Mouse (Mus musculus) adrenal gland, adult 2 months (tissue): ENCODE data around the gene Mettl26. TPM values are rescaled to one million over a fixed set of nuclear protein-coding genes. Genes with fewer than 3 reads are reported as not detected.

Experiments
- DNase-seq: peaks from one replicate; pipeline ENCODE4 v3.0.0; 2021
- polyA plus RNA-seq: library from polyadenylated mRNA; depleted of rRNA; stranded (reverse); fragments of >200 nt; gene quantifications from 2 replicates; pipeline ENCODE4 v1.2.3, GENCODE M21; 2012
- total RNA-seq, 2 experiments: library from RNA; stranded (reverse); gene quantifications; 2 replicates each; pipeline ENCODE4 v1.2.3; 2021

Mettl26 gene
- total and polyA plus RNA-seq, 3 experiments: 90.9 to 350 (median 141) TPM

DNA sequence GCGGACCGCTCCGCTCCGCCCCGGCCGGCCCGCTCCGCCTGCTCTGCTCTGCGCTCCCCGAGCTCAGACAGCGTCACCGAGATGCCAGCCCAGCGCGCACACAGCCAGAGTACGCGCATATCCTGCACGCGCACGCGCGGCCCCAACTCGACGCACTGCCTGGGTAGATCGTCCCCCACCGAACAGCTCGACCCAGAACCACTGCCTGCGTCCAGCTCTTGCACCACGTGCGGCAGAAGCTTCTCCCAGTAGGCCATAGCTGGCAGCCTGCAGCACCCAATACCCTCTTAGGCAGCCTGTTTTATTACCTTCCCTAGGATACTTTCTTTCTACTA, 37.8 kb upstream of the Mettl26 start, which contains the start of gene Rhbdl1:
TSS of gene Rhbdl1 (minus strand) at position 220 of the 335 bp plus-strand sequence.
- DNase-seq: peak; percentile 93

DNA sequence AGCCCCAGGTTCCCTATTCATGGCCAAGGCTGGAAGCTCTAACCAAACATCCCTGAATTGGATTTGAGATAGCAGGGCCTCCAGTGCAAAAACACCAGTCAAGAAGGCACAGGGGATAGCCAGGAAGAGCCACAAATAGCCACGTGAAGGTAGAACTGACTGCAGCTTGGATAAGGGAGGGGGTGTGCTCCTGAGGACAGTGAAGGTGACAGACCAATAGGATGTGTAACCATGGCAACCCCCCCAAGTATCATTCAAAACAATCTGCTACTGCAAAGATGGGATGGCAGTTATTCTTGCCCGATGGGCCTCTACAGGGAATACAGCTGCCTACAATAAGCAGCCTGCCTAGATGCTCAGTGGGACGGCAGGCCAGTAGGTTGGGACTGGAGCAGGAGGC, 37.3 kb upstream of the Mettl26 start:
- no peak for DNase-seq

DNA sequence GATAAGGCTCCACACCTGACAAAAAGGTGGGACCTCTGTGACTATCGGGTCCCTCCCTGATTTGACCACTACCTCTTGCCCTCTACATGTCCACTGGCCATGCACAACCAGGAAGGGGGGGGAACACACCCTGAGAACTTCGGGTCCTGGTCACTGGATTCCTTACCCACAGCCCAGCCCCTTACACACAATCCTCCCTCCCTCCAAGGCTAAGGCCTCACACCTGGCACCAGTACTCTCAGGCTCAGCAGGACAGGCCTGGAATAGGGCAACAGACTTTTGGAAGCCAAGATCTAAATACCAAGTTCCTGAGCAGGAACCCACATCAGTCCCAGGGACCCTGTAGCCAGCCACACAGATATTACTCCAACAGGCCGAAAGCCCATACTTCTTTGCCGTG, 36.0 kb upstream of the Mettl26 start:
- DNase-seq: no peak

DNA sequence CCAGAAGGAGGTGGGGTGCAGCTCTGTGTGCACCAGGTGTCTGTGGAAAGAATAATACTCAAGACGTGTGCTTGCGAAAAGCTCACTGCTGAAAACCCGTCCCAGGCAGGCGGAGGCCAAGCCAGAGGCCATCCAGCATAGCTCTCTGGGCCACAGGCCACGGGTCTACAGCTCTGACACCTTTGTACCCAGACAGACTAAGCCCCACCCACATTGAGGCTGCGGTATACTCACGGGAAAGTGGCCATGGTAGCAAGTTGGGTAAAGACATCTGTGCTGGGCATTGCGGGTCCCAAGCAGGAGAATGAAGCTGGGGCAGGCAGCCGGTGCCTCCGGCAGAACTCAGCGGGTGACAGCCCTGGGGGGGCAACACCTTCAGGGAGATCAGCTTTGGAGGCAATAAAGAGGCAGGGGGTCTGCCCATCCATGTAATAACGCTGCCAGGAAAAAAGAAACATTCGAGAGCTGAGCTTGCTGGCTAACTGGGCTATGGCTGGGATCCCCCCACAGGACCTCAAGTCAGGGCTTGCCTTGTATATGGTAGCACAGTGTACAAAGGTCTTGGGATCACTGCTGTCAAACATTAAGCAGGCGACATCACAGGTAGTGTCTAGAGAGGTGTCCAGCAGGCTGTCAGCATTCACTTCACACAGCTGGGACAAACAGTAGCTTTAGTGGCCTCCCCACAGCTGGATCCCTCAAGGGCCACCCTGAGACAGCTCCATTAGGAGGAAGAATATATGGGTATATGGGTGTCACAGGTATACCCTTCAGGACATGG, 35.2 kb upstream of the Mettl26 start:
- DNase-seq: no peak

DNA sequence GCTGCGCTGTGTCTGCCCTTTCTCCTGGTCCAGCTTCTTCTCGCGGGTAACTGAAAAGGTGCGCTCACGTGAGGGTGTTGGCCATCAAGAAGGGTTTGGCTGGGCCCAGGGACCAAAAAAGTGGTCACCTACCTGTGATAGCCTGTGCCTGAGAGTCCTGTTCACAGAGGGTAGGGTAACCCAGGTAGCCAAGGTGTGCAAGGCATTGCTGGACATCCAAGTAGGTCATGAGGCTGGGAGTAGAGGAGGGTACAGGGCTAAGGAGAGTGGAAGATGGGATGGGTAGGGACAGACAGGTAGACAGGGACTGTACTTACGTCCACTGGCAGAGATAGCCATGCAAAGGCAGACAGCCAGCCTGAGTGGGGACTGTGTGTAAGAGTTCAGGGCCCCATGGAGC, 34.4 kb upstream of the Mettl26 start:
- no peak for DNase-seq

DNA sequence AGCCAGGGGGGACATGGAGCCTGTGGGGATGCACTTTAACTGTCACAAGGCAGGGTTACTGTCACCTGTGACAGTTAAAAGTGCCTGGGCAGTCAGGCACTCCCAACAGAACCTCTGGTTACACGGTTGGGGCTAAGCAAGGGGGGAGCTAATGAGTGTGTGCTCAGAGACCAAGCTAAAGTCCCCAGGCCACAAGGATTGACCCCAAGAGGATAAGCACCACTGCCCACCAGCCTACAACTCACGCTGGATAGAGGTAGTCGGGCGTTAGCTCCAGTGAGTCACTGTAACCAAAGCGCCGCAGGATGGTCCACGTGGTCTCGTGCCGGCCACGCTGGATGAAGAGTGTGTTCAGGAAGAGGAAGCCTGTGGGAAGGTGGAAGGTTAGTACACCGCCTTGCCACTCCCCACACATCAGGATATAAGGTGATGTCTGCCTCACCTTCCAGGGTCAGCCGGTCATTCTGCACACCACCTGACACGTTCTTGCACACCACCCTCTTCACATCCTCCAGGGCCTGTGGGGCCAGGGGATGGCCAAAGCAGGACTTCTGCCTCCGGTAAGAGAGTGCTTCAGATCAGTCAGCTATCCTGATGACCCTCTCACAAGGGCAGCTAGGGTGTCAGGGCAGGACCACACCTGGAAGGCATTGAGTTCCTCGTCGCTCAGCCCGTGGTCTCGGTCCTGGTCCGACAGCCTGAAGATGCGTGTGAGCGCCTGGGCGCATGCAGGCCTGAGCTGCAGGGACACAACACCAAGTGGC, 33.6 kb upstream of the Mettl26 start, which contains the start of gene Gm20683:
TSS of gene Gm20683 (minus strand) at position 647 of the 764 bp plus-strand sequence.
- no peak for DNase-seq

DNA sequence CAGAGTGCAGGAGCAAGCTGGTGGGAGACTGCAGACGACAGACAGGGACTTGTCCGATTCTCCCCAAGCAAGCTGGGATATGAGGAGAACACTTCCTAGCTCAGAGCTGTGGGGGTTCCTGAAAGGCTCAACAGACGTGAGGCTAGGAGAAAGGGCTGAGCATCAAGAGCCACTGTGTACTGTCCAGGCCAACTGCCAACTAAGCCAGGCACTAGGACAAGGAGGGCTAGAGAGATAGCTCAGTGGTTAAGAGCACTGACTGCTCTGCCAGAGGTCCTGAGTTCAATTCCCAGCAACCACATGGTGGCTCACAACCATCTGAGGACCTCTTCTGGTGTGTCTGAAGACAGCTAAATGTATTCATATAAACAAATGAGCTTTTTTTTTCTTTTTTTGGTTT, 32.4 kb upstream of the Mettl26 start:
- no peak for DNase-seq

DNA sequence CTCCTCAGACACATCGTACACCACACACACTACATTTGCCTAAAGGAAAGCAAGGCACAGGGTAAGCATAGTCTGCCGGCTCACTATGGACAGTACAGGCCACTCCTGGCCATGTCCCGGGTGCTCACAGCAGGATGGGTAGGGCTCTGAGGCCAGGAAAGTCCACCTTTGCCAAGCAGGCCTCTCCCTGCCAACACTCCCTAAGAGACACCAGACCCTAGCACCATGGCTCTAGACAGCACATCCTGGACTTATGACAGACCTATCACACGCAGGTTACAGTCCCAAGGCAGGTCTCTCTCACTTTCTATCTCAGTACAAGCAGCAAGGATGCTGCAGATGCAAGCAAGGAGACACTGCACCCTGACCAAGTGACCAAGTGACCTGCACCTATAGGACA, 31.8 kb upstream of the Mettl26 start:
- no peak for DNase-seq

DNA sequence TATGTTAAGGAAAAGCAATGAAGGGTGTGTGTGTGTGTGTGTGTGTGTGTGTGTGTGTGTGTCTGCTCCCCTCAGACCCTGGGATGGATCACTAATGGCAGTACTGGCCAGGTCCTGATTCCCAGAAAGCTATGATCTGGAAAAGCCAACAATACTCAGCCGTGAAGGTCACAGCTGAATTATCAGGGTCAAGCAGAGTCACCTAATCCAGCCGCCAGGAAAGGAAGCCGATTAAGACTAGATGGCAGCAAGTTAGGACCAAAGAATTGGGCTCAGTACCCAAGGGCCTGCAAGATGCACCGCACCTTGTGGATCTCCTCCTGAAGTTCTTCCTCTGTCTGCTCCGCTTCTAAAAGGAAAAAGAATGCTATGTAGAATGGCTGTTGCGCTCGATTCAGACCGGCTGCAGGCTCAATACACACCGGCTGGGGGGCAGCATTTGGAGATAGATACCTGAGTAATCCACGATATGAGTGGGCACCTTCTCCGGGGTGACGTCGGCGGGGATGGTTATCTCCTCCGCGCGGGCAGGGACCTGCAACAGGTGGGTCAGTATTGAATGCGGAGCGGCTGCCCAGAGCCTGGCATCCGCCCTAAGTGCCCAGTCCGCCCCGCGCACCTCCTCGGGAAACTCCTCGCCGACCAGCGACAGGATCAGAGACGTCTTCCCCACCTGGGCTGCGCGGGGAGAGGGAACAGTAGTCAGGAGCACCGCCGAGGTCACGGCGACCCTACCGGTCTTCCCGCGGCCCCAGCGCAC, 31.1 kb upstream of the Mettl26 start:
- peak; percentile 55 for DNase-seq

DNA sequence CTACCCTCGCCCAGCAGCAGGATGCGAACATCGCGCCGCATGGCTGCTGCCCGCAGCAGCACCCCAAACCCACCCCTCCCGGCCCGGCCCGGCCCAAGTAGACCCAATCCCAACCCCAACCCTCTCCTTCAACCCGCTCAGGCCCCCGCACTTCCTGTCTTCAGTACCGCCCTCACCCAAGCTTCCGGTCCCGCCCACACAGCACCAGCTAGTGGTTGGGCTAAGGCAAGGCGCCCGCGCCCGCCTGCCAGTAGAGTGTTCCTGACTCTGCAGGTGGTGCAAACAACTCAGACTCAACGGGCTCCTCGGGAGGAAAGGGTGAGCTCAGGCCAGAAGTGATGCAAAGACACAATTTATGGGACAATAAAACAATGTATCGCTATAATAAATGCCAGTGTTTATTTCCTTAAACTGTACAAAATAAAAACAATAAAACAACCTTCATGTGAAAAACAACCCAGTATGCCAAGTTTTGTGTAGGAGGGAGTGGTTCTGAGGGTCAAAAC, 30.4 kb upstream of the Mettl26 start, which contains the start of gene Rhot2:
TSS of gene Rhot2 (minus strand) at position 456 of the 506 bp plus-strand sequence.
- peak; percentile 97 for DNase-seq

DNA sequence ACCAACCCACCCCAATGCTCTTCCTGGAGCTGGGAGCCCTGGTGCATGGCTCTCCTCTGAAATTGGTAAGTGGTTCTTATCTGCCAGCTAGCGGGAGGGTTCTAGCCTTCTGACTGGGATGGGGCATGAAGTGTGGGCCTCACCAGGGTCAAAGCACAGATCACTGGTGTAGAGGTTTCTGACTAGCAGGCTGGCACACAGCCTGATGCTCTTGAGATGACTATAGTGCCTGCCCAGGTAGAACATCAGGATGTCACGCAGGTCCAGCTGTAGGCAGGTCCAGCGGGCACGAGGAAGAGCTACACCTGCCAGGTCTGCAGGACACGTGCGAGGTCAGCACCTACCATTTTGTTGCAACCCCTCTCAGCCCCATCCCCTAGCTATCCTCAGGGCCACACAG, 14.6 kb upstream of the Mettl26 start:
- no peak for DNase-seq

DNA sequence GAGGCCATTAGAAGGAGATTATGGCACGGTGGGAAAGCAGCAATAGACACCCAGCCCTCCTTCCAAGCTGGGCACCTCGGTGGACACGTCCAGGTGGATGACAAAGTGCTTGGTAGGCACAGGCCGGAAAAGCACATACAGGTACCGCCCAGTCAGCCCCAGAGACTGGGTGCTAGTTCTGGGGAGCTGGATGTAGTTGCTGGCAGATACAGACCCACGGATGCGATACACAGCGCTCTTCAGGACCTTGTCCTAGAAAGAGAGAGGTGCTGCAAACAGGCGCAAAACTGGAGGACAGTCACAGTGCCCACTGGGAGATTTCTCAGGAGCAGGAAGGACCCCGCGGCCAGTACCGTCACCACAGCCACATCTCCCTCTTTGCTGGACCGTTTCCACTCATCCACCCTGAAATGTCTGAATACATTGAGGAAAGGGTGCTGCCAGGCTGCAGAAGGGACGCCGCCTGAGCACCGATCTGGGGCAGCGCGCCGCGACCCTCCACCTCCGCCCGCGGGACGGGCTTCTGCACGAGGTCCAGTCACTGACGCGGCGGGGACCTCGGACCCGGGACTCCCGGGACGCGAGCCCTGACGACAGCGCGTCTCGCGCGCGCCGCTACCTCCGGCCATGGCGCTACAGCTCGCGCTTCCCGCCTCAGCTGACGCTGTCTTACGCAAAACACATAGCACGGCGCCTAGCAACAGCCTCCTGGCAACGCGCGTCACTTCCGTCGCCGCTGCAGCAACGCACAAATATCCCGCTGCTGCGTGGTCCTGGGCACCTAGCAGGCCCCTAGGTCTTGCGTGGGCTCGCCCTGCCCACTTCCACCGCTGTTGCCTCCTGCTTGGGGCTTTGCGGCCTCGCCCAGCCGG, 13.8 kb upstream of the Mettl26 start, which contains the start of gene Wdr90:
TSS of gene Wdr90 (minus strand) at position 670 of the 872 bp plus-strand sequence.
- peak; percentile 95 for DNase-seq

DNA sequence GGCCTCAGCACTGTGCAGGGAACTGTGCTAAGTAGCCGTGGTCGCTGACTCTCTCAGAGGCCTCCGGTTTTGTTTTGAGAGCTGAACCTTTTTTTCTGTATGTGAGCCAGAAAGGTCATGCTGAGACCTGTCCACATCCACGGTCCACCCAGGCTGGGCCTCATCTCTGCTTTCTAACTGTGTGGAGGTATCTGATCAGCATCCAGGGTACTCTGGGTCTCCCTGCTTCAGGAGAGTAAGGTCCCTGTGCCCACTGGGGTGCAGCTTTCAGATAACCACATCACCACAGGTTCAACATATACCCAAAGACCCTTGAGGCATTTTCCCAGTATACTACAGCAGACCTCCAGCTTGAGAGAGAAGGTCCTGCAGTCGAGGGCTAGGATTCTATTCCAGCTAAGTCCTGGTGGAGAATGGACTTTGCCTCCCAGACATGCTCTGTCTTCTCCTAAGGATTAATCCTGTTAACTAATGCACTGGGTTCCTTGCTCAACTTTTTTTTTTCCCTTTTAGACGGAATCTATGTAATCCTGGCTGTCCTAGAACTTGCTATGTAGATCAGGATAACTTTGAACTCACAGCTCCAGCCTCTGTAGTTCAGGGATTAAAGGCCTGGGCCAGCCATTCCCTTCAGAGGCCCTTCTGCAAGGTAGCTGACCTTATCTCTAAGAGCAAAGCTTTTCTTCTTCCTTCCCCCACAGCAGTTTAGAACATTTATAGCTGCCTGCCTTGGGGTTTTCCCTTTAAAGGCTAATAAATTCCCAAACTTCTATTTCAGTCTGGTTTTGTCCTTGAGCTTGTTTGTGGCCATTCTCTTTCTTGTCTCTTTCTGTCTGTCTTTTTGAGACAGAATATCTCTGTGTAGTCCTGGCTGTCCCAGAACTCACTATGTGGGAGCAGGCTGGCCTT, 12.9 kb upstream of the Mettl26 start:
- DNase-seq: no peak

DNA sequence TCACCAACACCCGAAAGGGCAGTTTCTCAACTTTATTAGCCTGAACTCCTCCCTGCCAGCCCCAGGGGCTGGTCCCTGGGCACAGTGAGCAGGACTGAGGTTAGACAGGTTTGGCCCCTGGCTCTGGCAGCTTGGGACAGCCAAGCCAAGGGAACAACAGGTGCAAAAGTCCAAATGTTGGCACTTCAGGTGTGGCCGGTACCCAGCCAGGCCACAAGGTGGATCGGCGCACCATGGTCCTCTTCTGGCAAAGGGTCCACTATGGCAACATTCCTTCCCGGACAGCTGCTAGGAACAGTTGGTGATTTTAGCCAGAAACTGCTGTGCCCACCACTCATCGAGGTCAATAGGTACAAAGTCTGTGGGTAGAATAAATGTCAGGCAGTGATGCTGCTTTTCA, 11.2 kb upstream of the Mettl26 start:
- no peak for DNase-seq

DNA sequence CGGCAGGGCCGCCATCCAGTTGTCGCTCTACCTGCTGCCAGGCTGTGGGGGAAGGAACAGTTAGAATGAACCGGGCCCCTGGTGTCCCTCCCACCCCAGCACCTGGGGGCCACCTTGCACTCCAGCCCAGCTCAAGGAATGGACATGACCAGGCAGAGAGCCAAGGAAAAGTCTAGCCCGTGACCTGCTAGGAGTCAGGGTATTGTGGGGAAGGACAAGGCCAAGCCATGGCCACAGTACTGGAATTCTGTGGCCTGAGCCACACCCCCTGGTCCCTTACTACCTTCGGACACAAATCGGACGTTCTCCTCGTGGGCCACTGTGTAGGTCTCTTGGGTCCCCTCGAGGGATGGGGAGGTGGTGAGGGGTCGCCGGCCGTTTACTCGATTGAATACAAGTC, 10.6 kb upstream of the Mettl26 start:
- peak; percentile 64 for DNase-seq

DNA sequence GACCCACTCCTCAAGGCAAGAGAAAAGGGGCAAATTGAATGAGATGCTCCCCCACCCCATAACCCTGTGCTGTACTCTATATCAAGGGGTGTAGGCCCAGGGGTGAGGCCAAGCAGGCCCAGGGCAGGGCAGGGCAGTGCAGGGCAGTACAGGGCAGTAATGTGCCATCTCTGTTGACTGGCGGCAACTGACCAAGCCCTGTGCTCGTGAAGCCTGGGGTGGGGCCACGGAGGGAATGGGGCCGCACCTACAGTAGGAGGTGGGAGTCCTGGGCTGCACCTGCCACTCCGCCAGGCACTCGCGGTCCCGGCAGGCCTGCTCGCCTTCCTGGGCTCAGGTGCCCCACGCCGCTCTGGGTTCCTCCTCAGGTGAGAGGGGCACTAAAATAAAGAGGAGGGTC, 9.6 kb upstream of the Mettl26 start:
- no peak for DNase-seq

DNA sequence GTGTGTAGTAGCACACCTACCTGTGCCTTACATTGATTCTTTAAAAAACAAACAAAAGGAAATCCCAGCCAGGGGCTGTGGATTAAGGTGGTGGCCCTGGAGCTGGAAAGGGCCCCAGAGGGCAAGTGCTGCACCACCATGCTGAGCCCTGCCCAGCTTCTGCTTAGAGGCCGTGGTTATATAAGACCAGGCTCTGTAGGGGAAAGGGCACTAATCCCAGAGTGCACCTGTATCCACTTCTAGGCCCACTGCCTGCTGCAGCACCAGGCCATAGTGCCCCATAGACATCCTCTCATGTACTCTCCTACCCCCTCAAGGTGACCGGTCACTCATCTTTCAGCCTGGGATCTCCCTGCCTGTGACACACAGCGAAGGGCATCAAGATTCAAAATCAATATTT, 8.7 kb upstream of the Mettl26 start:
- peak; percentile 47 for DNase-seq

DNA sequence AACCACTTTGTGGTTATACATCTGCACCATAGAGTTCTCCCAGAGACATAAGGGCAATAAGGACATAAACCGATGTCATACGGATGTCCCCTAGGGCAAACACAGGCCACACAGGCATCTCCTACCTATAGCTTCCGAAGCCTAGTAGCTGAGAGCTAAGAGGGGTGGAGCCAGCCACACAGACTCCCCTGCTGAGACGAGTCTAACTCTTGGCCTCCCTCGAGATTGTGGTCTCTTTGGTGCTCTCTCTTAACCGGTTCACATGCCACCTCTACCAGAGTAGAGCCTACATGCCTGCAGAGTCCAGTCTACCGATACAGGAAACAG, 7.4 kb upstream of the Mettl26 start:
- no peak for DNase-seq

DNA sequence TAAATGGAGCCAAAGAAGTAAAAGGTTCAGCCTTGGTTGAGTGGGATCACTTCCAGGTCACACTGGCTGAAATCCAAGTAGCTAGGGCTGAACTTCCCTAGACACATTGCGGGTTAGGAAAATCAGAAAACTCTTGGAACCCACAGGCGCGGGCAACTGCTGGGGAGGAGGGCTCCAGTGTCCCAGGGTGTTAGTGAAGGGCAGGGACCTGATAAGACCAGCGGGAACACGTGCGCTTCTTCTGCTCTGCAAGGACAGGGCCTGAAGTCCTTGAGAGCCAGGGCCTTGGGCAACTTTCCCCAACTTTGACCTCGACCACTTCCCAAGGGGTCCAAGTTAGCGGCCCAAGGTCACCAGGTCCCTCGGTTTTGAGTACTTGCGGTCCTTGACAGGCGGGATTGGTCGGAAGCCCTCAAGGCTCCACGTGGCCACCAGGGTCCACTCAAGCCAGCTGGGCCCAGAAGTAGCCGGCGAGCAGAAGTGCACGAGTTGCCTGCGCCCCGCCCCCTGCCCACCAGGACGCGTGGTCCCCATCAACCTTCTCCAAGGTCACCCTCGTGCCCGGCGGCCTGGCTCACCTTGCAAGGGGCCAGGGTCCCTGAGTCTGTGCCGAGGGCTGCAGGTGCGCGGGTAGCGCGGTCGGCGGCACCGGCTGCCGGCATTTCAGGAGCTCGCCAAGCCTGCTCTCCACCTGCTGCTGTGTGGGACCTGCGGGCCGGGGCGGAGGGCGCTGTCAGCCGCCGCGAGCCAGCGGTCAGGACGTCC, 6.9 kb upstream of the Mettl26 start:
- peak; percentile 92 for DNase-seq
